Mouse (Mus musculus) heart, adult 8-10 months (tissue): ENCODE measurements around the gene Zbtb48. TPM values are rescaled to one million over a fixed set of nuclear protein-coding genes. Genes with fewer than 3 reads are reported as not detected.
"Not testable (repeated sequence)": the region's sequence is repeated elsewhere in the genome, so short reads cannot be mapped to it uniquely, and the experiment has no call there.

Experiments used
- DNase-seq: peaks from one replicate; pipeline ENCODE4 v3.0.0; 2022; ENCODE audit warnings: low spot score
- total RNA-seq, 4 experiments: library from RNA; stranded (reverse); gene quantifications; 2 replicates each; pipeline ENCODE4 v1.2.4; 2022

Zbtb48 gene
- total RNA-seq, result 1 to 10 TPM; 3.8 to 5.7 (median 5.0) TPM

DNA sequence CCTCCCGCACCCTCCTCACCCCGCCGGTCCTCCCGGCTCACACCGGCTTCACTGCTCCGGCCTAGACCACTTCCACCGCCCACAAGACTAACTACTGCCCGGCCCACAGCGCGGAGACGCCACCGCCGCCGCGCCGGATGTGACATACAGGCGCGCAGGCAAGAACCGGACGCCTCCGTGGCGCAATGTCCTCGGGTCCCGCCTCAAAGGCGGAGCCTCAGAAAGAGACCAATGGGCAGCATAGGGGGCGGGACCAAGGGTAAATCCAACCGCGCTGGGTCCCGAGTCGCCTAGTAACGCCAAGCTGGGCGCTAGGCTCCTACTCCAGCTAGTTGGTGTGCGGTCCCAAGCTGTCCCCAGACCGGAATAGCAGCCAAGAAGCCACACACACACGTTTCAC is at the start of gene Zbtb48:
TSS of gene Zbtb48 (minus strand) at position 148 of the 400 bp plus-strand sequence.
- DNase-seq, result peak; percentile 97

DNA sequence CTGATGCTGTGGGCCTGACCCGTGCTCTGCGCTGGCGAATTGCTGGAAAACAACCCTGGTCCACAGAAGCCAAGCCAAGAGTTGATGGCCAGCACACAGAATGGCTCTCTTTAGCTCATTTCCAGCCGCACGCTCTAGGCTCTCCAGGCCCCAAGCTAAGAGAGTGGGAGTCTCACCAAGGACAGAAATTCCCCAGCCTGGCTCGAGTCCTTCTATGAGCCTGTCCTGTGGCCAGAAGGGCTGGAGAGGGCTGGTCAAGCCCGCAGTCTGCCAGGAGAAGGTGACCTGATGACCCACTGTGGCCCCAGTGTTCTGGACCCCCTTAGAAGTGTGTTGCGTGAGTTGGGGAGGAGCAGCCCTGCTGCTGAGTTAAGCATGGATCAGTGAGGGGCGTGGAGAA is 49.7 kb upstream of the Zbtb48 start:
- DNase-seq, result no peak

DNA sequence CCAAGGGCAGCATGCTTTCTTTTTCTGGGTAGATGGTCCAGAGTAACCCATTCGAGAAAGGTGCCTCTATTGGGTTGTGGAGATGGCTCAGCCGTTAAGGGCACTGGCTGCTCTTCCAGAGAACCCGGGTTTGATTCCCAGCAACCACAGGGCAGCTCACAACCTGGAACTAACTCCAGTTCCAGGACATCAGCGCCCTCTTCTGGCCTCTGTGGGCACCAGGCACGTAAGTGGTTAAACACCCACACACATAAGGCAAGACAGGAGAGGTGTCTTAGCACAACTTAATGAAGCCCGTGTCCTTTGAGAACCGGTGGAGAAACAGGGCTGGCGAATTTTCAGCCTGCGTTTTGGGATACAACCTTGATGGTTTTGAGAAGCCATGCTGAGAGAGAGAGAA is 47.1 kb upstream of the Zbtb48 start:
- no peak for DNase-seq

DNA sequence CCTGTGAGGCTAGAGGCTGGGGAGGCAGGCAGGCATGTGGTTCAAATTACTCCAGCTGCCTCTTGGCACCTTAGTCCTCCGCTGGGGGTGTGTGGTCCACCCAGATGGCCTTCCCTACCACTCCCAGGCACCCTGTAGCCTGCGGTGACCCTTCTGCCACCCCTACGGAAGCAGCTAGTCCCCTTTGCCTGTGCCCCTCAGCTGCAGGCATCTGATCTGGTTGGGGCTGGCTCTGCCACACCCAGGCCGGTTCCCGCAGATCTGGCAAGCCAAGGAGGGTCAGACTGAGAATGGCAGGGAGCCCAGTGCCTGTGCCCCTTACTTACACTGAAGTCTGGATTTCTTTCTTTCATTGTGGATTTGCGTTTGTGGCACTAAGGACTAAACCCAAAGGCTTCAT is 46.2 kb upstream of the Zbtb48 start:
- DNase-seq, result no peak

DNA sequence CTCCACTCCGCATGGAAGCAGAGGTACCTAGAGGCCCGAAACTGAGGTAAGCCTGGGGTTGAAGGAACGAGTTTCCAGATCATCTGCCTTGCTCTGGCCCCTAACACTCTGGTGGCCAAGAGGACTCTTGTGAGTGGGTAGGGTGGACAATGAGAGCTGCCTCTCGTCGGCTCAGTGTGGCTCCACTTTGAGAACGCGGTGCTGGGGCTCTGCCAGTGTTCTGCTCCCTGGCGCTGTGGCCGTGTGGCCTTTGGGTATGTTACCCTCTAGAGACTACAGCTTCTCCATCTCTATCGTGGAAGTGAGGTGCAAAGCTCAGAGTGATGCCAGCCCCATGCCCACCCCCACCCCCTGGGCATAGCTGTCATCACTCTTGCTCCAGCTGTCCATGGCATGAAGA is 45.2 kb upstream of the Zbtb48 start:
- no peak for DNase-seq

DNA sequence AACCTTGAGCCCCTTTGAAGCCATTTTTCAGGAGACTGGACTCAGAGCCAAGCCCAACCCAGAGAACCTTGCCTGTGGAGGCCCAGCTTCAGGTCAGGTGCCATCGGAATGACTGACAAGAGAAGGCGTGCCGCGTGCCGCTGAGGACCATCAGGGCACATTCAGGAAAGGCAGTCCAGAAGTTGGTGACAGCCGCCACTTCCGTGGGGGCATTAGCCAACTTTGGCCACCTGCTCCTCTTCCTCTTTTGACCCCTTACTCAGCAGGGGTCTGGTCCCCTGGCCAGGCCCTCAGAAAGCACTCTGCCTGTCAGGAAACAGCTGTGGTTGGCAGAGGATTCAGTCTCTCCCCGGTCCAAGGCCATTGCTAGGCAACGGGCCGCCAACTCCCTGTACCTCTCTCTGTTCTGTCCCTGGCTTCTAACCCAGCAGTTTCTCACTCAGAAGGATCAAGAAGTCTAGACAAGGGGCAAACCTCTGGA is 44.7 kb upstream of the Zbtb48 start, which contains the start of gene Plekhg5:
TSS of gene Plekhg5 (plus strand) at position 378 of the 481 bp plus-strand sequence.
- DNase-seq, result peak; percentile 66

DNA sequence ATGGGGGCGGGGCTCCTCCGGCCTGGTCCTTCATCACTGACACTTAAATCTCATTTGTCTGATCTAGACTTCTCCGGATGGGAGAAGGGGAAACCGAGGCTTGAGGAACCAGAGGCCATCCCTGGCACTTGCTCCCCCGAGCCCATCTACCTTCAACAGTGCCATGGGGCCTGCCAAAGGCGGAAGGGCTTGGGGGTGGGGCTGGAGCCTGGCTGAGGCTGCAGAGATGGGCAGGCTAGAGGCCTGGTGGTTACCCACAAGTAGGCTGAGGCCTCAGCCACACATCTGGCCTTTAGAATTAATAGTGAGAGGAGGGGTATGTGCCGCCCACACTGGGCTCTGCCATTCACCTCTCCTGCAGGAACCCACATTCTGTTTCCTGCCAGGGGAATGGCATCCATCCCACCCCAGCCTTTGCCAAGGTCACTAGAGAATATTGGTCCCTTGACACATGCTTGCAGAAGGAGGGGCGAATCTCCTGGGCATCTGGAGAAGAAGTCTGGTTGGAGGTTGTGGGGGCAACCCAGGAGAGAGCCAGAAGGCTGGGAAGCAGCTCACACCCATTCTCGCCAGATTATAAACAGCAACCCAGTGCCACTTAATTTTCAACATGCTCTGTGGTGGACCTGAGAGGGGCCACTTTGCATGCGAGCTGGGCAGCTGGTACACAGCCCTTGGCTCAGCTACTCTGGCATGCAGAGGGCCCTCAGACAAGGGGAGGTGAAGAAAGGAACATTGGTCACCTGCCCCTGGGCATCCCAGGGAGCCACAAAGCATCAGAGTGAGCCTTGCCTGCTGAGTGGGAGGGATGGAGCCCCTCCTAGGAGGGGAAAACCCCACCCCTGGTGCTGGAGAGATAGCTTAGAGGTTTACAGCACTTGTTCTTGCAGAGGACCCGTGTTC is 43.3 kb upstream of the Zbtb48 start:
- no peak for DNase-seq

DNA sequence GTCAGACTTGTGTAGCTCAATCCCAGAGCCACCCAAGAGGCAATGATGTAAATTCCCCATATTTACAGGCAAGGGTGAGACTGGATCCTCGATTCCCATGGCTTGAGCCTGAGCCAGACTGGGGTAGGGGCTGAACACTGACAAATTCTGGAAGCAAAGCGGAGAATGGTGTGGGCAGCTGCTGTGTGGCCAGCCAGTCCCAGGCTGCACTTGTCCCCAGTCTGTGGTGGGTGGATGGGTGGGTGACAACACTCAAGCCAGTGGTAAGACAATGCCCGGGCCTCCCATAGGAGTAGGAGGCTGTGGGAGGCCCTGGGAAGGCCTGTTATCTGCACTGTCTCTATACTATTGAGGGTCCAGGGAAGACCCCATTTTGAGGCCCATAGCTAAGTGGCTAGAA is 41.8 kb upstream of the Zbtb48 start:
- DNase-seq, result no peak

DNA sequence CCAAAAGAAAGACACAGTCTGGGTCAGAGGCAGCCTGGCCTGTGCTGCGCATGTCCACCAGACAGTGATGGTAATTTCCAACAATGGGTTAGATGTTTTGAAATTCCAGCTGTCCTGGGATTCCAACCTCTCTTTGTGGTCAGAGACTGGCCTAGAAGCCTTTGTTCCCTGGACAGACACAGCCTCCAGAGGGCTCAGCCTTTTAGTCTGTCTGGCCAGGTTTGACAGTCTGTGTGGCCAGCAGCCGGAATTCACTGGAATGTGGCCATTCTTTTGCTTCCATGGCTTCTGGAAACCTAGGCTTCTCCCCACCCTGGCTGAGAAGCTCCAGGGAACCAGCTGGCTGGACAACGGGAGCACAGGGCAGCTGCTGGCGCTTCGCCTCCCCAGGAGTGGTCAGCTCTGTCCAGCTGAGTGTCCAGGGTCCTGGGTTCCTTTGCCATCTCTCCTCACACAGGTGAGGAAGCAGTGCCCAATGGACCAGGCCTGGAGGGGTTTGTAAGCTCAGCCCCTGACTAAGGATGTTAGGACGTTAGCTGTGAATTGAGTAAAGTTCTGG is 40.8 kb upstream of the Zbtb48 start:
- DNase-seq, result no peak

DNA sequence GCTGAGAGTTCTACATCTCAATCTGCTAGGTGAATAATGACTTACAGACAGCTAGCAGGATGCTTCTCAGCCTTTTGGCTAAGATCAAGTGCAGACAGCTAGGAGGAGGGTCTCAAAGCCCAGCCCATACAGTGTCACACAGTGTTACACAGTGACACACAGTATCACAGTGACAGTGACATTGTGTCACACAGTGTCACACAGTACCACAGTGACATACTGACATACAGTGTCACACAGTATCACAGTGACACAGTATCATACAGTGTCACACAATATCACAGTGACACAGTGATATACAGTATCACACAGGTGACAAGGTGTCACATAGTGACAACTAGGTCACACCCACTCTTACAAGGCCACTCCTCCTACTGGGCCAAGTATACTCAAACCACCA is 39.8 kb upstream of the Zbtb48 start:
- no peak for DNase-seq

DNA sequence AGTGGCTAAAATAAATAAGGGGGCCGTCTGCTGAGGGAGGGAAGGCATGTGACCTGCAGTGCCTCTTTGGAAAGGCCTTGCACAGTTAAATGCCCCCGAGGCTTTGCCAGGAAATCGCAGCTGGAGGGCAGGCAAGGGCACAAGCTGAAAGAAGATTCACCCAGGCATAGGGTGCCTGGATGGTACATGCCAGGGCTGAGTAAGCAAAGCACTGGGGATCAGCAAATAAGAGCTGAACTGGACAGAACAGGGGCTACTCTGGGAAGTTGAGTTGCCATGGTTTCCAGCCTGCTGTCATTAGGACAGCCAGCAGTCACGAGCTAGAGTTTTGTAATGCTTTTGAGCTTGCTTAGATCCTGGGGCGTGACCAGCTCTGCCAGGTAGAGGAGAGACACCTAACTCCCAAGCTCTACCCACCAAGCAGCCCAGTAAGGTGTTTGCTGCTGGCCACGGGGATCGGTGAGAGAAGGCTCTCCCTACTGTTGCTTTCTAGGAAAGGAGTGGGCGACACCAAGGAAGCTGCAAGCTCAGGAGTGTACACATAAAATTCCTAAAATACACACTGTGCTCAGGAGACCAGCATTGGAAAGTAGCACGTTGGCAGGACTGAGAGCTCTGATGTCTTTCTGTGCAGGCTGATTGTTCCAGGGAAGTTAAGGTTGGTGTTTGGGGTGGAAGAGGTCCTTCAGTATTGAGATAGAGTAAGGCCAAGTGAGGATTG is 35.1 kb upstream of the Zbtb48 start:
- peak; percentile 59 for DNase-seq

DNA sequence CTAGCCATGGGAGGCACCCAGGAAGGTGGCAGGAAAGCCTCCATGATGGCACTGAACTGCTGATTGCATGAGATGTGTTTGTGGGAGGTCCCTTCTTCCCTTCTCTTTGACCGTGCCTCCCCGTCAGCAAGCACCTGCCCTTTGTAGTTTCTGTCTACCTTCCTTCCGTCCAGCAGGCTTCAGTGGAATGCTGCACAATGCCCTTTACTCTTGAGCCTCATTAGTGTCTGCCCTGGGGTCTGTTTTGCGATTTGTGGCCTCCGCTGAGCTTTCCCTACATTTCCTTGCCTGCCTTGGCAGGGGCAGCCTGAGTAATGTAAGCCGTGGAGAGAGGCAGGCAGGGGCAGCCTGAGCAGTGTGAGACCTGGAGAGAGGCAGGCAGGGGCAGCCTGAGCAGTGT is 17.1 kb upstream of the Zbtb48 start:
- no peak for DNase-seq

DNA sequence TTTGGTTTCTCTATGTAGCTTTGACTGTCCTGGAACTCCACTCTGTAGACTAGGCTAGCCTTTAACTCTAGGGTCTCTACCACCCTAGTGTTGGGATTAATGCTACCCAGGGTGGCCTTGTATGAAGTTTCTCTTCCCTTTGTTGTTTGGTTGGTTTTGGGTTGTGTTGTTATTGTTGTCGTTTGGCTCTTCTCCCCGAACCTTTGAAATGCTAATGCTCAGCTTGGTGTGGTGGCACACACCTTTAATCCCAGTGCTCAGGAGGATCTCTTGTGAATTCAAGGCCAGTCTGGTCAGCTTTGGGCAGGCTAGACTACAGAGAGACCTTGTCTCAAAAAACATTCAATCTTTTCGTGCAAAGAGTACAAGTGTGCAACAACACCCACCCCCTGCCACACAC is 15.7 kb upstream of the Zbtb48 start:
- DNase-seq, result no peak

DNA sequence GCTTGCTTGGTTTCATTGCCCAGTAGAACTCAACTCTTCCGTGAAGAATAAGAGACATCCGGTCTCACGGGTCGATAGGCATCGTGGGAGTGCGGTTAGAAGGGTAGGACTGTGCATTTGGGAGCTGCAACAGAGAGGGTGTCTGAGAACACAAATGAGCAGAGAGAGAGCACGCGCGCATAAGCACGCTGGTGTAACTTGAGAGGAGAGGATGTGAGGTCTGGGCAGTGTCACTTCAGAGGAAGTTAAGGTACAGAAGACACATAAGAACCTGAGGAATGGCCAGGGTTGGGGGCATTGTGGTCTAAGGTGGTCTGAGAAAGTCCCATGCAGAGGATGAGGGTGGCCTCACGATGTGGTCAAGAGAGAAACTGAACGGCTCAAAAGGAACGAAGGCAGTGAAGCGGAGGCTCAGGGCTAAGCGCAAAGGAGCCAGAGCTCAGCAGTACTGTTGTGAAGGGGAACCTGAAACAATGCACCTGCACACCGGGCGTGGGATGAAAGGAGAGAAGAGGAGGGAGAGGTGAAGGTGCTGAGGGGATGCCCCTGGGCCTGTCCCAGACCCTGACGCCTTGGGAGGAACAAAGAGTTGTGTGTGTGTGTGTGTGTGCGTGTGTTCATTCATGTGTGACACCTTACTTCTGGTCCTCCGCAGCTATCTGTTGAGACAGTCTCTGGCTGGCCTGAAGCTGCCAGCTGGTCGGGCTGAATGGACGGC is 14.6 kb upstream of the Zbtb48 start:
- no peak for DNase-seq

DNA sequence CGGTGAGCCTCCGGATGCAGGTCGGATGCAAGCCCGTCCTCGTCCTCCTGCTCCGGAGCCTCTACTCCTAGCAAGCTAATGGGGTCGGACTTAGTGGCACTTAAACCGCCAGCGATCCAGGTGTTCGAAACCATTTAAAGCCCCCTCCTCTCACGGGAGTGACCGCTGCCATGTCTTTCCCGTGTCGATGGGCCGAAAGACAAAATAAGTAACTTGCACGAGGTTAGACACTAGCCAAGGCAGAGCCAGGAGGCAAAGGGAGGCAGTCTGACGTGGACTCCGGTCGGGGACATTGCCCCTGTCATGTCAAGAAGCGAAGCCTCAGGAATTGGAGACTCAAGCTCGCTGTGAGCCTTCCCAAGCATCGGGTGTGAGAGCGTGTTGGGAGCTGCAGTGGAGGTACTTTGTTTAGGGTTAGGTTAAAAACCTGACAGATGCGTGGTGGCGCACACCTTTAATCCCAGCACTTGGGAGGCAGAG is 12.4 kb upstream of the Zbtb48 start:
- DNase-seq, result no peak

DNA sequence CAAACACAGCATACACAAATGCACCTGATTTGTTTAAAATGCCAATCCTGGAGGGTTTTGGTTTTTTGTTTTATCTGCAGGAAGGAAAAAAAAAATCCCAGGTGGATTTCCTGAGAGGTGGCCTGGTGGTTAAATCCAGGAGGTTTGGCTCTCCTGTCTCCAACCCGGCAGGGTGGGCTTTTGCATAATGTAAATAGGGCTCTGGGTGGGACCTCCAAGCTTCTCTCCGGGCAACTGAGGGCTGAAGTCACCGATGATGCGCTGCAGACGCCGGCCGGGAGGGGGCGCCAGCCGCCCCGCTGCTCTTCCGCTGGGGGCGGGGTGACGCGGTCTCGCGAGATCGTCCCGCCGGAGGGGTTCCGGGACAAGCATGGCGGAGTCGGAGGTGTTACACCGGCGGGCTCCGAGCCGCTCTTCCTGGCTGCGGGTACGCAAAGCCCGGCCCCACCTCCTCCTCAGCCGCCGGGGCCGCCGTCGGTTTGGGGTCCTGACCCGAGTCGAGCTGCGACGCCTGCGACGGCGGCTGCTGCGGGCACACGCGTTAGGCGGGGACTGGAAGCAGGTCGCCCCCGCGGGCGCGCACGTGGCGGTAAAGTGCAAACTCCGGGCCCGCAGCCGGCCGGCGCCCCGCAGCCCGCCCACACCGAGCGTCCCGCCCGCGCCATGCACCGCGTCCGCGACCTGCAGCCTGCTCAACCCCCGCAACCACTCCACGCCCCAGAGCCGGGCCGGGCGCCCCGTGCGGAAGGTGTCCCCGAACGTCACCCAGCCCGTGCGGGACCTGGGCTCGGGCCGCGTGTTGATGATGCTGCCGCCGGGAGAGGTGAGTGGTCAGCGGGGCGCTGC is 11.7 kb upstream of the Zbtb48 start, which contains the start of gene Nol9:
TSS of gene Nol9 (plus strand) at position 337 of the 846 bp plus-strand sequence.
- peak; percentile 85 for DNase-seq

DNA sequence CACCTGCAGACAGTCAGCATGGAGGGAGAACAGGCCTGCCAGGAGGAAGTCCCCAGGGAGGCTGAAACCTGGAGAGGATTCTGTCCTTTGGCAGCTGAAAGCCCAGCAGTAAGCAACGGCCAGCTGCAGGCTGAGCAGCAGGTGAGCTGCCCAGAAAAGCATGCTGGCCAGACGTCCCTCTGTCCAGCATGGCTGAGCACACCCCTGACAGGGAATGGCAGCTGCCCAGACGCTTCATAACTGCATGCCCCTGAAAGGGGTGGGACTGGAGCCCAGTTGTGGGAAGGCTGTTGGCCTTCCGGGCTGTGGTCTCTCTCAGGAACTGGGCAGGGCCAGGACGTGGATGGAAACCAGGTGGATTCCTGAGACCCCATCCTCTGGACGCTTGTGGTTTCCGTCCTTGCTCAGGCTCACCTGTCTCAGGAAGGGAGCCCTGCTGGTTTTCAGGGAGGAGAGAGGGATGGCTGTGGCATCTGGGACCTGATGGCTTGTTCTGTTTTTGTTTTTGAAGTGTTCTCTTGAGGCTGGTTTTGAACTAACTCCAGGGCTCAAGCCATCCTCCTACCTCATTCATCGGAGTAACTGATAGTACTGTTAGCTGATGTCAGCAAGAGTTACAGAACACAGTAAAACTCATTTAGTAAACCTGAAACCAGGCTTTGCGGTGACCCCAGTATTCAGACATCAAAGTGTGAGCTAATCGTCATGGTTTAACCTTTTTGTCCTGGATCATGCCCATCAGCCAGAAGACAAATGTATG is 10.9 kb upstream of the Zbtb48 start, which contains the start of gene Tas1r1:
TSS of gene Tas1r1 (minus strand) at position 344 of the 760 bp plus-strand sequence.
- no peak for DNase-seq

DNA sequence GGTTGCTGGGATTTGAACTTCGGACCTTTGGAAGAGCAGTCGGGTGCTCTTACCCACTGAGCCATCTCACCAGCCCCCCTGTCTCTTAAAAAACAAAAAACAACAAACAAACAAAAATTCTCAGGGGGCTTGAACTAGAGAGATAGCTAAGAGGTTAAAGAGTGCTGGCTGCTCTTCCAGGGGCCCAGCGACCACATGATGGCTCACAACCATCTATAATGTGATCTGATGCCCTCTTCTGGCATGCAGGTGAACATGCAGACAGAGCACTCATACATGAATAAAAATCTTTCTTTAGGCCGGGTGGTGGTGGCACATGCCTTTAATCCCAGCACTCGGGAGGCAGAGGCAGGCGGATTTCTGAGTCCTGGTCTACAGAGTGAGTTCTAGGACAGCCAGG is 9.0 kb upstream of the Zbtb48 start:
- DNase-seq, result not testable (repeated sequence)

DNA sequence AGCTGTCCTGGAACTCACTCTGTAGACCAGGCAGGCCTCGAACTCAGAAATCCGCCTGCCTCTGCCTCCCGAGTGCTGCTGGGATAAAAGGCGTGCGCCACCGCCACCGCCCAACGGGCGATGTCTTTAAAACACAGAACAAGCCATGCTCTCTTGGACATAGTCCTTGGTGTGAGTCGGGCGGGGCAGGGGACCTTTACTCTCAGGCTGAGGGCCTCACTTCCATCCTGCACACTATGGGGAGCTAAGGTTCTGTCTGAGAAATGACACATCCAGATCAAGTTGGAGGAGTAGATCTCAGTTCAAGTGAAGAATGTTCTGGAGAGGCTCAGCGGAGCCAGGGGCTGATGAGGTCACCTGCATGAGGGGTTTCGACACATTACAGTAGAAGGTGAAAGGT is 5.5 kb upstream of the Zbtb48 start:
- no peak for DNase-seq

DNA sequence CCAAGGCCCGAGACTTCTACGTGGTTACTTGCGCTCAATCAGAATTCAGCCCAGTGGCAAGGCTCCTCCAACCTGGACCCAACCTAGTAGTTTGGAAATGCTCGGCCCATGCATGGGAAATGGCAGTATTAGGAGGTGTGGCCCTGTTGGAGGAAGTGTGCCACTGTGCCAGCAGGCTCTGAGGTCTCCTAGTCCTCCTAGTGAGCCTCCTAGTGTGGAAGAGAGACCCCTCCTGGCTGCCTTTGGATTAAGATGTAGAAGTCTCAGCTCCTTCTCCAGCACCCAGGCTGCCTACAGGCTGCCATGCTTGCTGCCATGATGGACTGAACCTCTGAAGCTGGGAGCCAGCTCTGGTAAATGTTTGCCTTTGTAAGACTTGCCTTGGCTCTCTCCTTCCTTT is 2.5 kb upstream of the Zbtb48 start:
- DNase-seq, result no peak
